Mouse (Mus musculus) neural tube, embryonic 10.5 days (tissue): ENCODE data around the gene Rsbn1.

Source experiments
- DNase-seq: peaks from one replicate; pipeline ENCODE4 v3.0.0-alpha.2; 2017; ENCODE audit warnings: low spot score; ENCODE audit errors: extremely low spot score

Rsbn1 gene

DNA sequence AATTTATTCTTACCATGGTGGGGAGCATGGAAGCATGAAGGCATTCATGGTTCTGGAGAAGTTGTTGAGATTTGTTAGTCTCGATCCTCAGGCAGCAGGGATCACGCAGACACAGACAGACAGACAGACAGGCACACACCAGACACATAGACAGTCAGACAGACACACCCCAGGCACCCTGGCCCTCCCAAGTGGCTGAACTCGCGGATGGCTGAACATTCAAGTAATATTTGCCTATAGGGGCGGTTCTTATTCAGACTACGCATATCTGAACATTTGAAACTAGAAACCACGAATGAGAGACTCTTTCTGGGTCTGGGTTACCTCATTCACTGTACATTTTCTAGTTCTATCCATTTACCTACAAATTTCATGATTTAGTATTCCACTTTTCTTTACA is 34.7 kb downstream of the Rsbn1 start:
- no peak for DNase-seq

DNA sequence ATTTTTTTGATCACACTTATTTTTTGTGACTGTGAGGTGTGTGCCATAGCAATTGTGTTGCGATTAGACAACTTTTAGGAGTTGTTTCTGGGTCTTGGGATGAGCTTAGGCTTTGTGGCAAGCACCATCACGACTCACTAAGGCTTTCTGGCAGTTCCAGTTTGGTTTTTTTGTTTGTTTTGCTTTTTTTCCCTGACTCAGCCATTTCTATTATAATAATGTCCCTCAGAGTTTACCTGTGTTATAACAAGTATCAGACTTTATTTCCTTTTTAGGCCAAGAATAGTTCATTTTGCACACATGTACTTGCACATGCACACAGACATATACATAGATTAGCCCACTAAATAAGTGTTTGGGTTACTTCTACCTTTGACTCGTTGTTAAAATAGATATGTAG is 46.7 kb downstream of the Rsbn1 start:
- DNase-seq: no peak

DNA sequence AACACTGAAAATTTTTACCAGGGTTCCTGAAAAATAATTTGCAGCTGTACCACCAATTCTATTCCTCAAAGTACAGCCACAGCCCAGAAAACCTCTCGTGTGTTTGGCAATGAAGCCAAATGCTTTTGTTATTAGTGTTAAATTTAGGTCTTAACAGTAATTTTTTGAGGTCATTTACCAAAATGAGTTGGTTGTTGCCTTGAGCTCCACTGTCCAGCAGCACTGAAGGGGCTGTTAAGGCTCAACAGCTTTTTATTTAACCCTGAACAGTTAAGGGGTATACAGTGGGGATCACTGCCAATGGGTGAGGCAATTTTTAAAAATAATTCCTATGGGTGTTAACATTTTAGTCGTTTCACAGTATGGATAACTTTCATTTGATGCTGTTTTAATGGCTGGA is 53.3 kb downstream of the Rsbn1 start:
- DNase-seq: no peak

DNA sequence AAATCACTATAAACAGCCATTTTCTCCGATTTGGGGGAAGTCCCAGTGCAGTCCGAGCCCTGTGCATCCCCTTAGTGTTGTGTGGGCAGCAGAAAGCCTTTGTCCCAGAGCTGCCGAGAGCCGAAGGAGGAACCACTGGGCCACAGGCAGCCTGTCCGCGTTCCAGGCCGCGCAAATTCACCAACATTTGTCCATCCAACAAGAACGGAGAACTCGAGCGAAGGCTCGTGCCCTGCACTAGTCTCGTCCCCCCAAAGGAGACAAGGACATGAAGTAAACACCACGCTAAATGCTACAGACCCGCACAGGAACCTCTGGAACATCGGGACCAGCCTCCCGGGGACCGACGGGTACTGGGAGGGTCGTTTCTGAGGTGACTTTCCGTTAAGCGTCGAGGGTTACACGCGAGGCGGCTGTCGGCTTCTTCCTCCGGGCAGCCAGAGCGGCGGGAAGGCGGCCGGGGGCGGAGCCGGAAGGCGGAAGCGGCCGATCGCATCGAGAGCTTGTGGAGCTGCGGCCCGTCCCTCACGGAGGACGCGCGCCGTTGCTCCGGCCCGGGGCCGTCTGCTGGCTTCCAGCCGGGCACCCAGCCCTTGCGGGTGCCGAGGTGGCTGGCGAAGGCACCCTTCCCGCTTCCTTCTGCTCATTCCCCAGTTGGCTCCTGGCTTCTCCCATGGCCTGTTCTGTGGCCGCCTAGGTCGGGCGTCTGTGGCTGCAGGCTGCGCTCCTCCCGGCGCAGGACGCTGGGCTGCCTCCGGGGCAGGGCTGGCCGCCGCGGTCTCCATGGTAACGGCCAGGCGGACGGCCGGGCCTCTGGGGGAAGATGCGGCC is 54.2 kb downstream of the Rsbn1 start, which contains the start of gene Phtf1:
Phtf1 (plus strand) TSS at position 250 of the 831 bp plus-strand sequence.
- DNase-seq: peak; percentile 91

DNA sequence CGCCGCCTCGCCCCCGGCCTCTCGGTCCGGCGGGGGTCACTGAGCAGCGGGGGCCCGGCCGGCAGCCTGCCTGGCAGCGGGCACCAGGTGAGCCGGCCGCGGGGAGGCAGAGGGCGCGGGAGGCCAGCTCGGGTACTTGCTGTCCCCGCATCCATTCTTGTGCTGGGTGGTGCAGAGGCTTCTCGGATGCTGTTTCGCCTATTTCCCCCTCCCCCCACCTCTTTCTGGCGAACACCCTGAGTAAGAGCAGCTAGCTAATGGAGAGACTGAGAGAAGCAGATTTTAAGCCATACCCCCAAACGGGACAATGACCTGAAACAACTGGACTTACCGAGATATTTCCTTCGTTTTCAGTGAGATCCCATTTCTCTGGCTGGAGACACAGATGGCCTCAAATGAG is 54.8 kb downstream of the Rsbn1 start:
- DNase-seq: no peak

DNA sequence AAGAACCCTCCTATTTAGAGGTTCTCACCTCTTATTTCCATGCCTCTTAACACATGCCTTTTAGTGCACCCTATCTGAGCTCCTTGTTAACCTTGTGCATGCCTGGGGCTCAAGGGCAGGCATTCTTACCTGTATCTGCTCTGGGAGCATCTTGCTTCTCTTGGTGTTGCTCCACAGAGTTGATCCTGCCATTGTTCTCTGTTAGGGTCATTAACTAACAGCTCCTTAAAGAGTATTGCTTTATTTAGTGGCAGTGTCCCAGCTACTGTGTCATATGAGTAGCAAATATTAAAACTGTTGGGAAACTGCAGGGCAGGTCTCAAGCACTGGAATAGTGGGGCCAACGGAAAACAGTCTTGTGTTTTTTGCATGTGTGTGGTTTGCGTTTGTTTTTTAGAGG is 57.2 kb downstream of the Rsbn1 start:
- DNase-seq: no peak

DNA sequence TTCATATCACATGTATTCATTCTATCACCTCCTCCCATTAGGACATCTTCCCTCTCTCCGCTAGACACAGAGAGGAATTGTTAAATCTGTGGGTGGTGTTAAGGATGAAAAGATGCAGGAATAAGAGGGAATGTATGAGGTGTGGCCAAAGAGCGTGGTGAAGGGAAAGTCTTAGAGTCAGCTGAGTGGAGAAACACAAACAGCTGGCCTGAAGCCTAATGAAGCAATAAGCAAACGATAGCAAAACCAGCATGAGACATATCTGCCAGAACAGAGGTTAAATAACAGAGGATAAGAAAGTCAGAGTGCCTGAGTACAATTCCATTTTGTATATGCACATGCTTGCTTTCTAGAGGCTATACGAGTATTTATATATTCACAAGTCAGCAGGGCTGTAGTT is 70.6 kb downstream of the Rsbn1 start:
- no peak for DNase-seq

DNA sequence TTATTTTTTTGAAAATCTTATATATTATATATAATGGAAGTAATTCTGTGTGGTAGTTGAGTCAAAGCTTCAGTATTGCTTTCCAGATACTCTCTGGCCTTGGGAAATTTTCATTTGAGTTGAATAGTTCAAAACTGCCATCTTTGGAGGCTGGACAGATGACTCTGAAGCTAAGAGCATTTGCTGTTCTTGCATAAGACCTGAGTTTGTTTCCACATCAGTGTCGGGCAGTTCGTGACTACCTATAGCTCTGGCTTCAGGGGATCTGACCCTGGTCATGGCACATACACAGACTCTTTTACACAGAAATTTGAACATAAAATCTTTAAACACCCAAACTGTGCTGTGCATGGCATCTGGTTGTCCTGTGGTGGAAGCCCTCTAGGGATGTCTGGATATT is 71.3 kb downstream of the Rsbn1 start:
- no peak for DNase-seq

DNA sequence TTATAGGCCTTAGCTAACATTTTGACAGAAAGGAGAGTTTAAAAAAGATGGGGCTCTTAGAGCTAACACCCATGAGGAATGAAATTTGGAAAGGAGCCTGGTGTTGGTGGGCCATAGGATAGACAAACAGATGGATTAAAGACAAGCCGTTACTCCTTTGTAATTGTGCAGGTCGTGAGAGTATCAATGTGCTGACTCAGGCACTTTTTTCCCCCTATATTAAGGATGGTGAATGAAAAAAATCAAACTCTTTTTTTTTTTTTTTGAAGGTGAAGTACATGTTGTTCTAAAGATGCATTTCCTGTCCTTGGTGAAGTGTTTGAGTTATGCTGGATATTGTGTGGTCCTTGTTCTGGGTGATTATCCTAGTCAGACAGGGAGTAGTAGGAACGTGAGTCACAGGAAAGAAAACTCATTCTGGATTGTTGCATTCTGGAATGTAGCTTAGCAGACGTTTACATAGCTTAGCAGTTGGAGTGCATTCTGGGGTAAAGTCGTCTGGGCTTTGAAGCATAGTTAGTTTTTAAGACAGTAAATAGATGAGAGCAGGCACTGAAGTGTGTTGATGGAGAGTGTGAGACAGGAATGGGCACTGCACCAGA is 74.0 kb downstream of the Rsbn1 start:
- no peak for DNase-seq

DNA sequence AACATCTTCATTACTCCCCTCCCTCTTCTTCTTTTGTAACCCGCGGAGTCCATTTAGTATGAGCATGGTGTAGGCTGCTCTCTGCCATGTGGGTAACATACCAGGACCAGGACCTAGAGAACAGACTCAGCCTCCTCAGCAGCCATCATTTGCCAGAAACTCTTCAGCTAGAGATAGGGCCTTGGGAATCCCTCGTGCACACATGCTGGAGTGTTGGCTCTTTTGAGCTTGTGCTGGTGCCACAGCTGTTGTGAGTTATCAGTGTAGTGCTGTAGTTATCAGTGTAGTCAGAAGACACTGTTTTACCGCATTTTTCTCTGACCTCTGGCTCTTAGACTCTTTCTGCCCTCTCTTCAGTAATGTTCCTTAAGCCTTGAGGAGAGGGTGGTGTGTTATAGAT is 75.4 kb downstream of the Rsbn1 start:
- no peak for DNase-seq

DNA sequence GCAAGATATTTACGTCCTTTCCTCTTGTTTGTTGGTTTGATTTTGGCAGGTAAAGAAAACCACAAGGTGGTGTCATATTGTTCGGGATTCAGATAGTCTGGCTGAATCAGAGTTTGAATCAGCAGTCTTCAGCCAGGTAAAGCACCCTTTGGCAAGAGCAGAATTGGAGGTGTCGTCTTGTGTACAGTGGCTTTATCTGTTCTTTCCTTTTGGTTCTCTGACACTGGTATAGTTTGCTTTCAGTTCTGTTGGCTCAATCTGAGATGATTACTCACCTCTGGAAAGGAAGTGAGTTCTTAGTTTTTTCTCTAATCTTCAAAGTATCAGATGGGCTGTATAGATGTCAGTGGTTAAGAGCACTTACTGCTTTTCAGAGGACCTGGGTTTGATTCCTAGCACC is 77.4 kb downstream of the Rsbn1 start:
- DNase-seq: no peak

DNA sequence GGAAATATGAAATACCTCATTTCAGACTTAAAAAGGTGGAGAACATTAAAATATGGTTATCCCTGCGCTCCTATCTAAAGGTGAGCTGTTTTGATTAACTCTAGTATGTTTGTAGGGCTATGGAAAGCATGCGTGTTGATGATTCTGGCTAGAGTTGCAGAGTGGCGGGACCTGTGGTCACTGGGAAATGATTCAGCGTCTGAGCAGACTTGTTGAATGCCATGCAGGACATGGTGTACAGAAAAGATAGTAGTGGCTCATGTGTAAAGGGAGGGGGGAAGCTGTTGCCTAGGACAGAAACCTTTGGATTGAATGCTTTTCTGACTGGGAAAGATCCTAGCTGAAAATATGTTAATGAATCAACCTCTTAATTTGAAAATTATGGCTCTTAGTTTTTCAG is 84.8 kb downstream of the Rsbn1 start:
- DNase-seq: no peak

DNA sequence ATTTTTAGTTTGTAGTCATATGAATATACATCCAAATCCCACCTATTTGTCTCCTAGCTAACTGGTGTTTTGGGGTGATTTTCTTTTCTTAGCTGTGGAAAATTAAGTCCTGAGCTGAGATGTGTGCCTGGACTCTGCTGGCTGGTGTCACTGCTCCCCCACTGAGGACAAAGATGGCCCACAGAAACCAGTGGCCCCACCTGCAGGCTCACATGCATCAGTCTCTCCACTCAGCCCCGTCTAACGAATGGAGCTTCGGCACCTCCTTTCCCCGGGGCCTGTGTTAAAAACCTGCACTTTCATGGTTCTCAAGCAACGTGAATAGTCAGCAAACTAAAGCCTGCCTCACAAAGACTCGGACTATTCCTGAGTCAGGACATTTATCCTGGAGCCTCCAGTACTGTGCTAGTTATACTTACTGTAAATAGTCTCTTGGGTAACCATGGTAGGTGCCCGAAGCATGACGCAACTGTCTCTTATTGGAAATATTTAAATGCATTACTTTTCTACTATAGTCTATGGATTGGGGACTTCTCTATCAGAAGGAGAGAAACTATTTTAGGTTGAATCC is 93.1 kb downstream of the Rsbn1 start:
- no peak for DNase-seq

DNA sequence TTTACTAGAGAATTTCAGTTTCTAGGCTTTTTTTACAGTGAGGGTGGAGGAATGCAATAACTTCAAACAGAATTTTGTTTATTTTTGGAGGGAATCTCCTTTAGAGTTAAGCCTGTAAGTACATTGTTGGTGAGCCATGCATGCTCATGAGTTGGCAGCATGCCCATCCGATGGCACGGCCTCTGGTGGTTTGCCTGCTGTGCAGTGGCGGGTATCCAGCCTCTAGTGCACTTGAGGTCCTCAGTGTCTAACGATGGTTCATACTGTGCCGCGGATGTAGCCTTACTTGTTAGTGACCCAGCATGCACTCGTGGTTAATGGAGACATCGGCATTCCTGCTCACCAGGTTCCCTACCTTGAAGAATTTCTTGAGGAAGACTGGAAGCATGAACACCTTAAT is 93.6 kb downstream of the Rsbn1 start:
- no peak for DNase-seq

DNA sequence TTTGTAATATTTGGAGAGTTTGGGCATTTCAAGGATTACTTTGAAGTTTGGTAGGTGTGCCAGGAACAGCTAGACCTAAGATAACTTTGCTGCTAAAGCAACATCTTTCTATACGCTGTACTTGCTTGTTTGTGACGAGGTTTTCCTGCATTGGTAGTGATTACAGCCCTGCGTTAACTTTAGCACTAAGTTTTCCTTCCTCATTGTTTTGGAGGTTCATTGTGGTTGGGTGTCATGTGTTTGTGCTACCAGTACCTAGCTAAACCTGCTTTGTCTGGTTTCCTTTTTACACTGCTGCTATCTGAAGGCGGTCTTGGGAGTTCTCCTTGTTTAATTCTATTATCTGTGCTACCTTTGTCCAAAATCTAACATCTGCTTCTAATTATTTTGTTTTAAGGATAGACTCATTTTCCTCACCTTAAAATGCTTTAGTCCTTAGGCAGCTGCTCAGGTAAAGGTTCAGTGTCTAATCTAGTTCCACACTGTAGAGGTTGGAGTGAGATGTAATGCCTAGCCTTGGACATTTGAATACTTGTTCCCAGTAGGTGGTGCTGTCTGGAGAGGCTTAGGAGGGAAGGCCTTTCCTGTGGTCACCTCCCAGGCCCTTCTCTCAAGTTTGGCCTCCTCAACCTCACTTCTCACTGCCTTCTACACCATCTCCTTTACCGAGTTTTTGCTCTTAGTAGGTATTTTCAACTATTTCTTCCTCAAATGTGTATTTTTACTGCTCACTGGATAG is 96.2 kb downstream of the Rsbn1 start:
- no peak for DNase-seq

DNA sequence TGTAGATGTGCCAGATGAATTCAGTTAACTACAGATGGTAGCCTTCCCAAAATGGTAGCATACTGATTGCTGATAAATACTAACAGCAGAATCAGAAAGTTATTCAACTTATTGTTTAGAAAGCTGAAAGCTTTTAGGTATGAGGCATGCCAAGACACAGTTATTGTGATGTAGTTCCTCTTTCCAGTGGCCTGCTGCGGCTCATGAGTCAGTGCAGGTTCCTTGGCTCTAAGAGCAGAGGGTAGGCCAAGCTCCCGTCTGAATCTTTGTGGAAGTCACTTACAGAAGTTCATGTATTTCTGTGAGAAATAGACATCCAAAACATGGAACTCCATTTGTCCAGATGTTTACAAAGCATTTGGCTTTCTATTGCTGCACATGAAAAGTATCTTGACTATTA is 98.1 kb downstream of the Rsbn1 start:
- no peak for DNase-seq
